Mouse (Mus musculus): Measurements from ENCODE around the gene Rfx2. TPM values are rescaled to one million over a fixed set of nuclear protein-coding genes. Genes with fewer than 3 reads are reported as not detected.

The Rfx2 gene
- total RNA-seq, 2 experiments from 2014 or later = 2.0 to 2.8 TPM

DNA sequence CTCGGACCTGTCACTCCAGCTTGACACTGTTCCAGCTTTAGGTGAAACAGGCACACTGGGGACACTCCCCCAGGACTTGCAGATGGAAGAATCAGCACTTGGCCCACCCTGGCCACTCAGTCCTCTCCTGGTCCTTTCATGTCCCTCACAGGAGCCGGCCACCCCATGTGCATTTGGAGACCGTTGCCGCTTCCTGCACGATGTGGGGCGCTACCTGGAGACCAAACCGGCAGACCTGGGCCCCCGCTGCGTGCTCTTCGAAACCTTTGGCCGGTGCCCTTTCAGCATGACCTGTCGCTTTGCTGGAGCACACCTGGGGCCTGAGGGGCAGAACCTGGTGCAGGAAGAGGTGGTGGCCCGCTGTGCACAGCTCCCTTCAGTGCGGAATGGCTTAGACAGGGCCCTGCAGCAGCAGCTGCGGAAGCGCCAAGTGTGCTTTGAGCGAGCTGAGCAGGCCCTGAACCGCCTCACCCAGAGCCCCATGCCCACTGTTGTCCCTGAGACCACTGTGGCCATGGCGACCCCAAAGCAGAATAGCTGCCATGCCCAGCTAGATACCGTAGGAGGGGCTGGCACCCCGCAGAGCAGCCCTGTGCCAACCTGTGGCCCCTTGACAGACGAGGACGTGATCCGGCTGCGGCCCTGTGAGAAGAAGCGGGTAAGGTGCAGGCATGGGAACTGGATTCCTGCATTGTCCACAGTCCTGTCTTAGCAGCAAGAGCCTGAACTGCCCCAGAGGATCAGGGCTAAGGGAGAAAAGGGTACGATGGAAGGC, 64.0 kb downstream of the Rfx2 start:
- H3K27ac ChIP-seq = no peak overlapping the region
- intact Hi-C loops (cut with DNase I) = no loop called here
- DNase-seq = no peak

DNA sequence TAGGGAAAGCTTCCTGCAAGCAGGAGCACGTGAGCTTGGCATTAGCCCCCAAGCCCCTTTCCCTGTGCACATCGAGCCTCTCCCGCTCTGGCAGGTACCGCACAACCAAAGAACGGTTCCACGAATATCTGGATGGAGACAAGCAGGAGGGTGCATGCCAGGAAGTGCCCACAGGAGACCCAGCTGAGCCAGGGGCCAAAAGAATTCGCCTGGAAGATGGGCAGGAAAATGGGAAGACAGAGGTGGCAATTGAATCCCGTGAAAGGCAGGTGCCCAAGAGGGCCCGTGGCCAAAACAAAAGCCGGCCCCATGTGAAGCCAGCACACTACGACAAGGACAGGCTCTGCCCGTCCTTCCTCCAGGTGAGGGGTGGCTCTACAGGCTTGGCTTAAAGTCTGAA, 65.4 kb downstream of the Rfx2 start:
- DNase-seq = no peak
- Histone ChIP-seq H3K27ac (peak overlapping the region; percentile 99), H3K4me3 (peak overlapping the region; percentile 99)
- intact Hi-C loops (cut with DNase I) = no loop called here
- no peak for TF ChIP-seq CTCF (IDR thresholded peaks at IDR 0.05)

More for the DNA sequence above, 64.0 kb downstream of the Rfx2 start:
- no peak for TF ChIP-seq CTCF (IDR thresholded peaks at IDR 0.05)
- H3K4me3 ChIP-seq = no peak overlapping the region

DNA sequence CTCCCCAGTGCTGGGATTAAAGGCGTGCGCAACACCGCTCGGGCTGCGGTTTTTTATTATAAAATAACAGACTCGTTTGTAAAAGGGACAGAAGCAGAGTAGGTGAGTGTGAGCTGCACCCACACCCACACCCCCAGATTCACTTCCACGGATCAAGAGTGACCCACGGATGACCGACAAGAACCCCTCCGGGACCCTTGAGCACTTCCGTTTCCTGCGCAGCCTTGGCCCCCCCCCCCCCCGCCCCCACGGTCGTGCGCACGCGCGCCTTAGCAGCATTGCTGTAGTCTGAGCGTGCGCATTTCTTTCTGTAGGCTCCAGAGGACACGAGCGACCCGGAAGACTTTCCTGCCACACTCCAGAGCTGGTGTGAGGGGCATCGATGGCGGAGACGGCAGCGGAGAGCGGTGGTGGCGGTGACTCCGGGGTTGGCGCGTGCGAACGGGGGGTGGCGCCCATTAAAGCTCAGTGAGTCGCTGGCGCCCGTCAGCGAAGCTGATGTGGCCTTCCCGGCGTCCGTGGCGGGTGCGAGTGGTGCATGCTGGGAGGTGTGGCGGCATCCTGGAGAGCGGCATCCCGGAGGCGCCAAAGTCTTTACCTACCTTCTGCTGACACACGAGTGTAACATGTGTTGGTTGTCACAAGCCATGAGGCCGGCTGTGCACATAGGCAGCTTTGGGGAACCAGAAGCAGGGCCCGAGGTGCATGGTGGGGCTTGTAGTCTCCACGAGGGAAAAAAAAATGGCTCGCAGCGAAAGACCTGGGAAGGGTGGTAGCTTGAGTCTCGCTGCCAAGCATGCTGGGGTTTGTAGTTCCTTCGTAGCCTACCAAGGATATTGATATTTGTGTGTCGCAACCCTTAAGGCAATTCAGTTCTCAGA, 66.1 kb downstream of the Rfx2 start, which contains the start of gene Dus3l:
TSS of gene Dus3l (plus strand) at position 284 of the 881 bp plus-strand sequence.
- DNase-seq = peak; percentile 92
- intact Hi-C loops (cut with DNase I) = loop anchor here (5.0 kb wide), 1 partner anchor 152 kb away; the partner anchor contains the start of gene Rpl36
- TF ChIP-seq CTCF (IDR thresholded peaks at IDR 0.05) = no peak
- Histone ChIP-seq H3K27ac (peak within 1 kb of the TSS; percentile 99), H3K4me3 (peak within 1 kb of the TSS; percentile 99)

DNA sequence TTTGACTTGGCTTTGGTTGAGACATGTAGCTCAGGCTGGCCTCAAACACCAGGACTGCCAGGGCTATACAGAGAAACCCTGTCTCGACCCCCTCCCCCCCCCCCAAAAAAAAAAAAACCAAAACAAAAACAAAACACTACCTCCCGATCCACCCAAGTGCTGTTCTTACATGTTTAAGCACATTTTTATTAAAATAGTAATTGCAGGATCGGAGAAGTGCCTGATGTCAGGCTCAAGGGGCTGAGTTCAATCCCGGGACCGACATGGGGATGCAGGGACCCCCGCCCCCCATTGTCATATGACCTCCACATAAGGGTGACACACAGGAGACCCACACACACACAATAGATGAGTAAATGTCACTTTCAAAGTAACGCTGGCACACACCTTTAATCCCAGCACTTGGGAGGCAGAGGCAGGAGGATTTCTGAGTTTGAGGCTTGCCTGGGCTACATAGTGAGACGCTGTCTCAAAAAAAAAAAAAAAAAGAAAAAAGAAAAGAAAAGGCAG, 67.0 kb downstream of the Rfx2 start:
- Histone ChIP-seq H3K27ac (peak overlapping the region; percentile 99), H3K4me3 (peak overlapping the region; percentile 99)
- DNase-seq = no peak
- no peak for TF ChIP-seq CTCF (IDR thresholded peaks at IDR 0.05)
- intact Hi-C loops (cut with DNase I) = loop anchor here (5.0 kb wide), 1 partner anchor 151 kb away; the partner anchor contains the start of gene Rpl36

DNA sequence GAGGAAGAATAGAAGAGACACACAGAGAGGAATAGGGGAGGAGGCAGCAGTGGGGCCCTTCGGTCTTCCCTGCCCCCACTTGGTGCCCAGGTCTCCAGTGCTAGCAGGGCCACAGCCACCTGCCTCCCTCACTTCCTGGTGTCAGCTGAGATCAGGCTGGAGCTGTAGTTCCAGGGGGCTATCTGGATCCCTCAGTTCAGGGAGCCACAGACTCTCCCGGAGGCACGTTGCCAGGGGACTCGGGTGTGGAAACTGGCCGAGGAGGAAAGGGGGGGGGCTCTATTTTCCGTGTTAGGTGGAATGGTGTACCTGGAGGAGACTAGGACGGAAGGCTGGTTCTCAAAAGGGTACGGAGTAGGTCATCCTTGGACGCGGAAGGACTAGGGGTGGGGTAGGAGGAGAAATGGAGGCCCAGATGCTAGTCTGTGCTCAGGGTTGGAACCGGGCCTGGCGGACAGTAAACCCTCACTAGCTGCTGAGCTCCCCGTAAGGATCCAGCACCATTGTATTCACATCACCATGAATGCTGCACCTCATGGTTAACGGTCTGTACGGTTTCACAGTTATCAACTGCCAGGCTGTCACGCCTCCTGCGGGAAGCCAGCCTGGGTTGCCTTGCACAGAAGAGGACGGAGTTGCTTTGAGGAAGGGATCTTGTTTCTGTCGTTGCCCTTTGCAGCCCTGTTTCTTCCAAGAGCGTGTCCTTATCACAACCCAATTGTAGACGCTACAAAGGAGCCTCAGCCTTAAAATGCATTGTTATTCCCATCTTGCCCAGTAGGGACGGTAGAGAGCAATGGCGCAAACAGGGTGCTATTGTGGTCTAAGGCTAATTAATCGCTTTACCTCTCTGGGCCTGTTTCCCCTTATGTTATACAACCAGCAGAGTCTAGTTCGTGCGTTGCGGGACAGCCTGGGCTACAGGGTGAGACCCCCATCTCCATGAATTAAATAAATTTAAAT, 67.8 kb downstream of the Rfx2 start:
- peak; percentile 97 for TF ChIP-seq CTCF (IDR thresholded peaks at IDR 0.05)
- H3K4me3 ChIP-seq = peak overlapping the region; percentile 77
- intact Hi-C loops (cut with DNase I) = loop anchor here (5.0 kb wide), 1 partner anchor 151 kb away; the partner anchor contains the start of gene Rpl36
- H3K27ac ChIP-seq = peak overlapping the region; percentile 88
- no peak for DNase-seq

DNA sequence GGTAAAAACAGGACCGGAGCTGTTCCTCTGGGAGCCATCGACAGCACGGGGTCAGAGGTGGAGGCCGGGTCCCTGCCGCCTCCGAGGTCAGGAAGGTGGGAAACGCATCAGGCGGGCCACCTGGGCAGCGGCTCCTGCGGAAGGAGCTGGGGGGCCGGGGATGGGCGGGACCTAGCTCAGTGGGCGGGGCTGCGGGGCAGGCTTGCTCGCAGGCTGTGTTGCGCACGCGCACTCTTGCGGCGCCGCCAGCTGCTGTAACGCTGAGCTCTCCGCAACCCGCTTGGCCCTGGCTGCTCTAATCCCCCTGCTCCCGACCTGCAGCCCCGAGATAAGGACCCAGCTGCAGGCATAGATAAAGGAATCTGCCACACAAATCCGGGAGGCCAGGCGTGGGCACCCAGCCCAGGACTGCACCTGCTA, 68.8 kb downstream of the Rfx2 start:
- no peak for TF ChIP-seq CTCF (IDR thresholded peaks at IDR 0.05)
- intact Hi-C loops (cut with DNase I) = loop anchor here (5.0 kb wide), 1 partner anchor 150 kb away; the partner anchor contains the start of gene Rpl36
- Histone ChIP-seq H3K27ac (peak overlapping the region; percentile 88), H3K4me3 (peak overlapping the region; percentile 77)
- DNase-seq = peak; percentile 95

DNA sequence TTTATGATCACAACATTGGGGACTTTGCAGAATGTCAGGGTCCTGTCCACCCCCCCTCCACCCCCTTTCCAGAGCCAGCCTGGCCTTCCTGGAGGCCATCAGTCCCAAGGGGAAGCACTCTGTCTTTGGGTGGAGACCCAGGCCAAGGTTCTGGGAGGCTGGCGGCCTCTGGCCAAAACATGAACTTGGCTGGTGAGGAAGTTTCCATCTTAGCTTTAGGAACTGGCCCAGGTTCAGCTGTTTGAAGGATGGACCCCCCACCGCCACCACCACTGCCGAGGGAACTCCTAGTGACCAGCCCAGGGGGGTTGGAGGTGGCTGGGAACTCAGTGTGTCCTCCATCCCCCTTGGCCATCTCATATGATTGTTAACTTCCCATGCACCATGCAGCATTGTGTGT, 69.7 kb downstream of the Rfx2 start:
- Histone ChIP-seq H3K27ac (no peak overlapping the region), H3K4me3 (no peak overlapping the region)
- DNase-seq = no peak
- no peak for TF ChIP-seq CTCF (IDR thresholded peaks at IDR 0.05)
- intact Hi-C loops (cut with DNase I) = loop anchor here (5.0 kb wide), 1 partner anchor 149 kb away; the partner anchor contains the start of gene Rpl36

DNA sequence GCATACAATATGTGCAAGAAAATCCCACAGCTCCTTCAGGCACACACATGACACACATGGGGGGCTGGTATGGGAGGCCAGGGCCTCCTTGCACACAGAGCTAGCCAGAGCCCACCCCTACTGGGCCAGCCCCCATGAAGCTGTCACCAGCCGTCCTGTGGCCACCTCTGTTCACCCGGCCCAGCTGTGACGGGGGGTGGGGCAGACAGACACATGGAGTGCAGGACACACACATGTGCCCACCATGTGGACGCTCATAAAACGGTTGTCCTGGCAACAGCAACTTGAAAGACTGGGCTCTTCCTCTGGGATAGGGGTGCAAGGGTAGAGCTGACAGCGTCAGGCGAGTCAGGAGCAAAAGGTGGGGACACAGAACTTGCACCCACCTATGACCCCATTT, 71.6 kb downstream of the Rfx2 start:
- intact Hi-C loops (cut with DNase I) = loop anchor here (5.0 kb wide), 1 partner anchor 82 kb away; no protein-coding TSS in a partner anchor
- no peak for TF ChIP-seq CTCF (IDR thresholded peaks at IDR 0.05)
- H3K4me3 ChIP-seq = no peak overlapping the region
- no peak overlapping the region for H3K27ac ChIP-seq
- DNase-seq = no peak

DNA sequence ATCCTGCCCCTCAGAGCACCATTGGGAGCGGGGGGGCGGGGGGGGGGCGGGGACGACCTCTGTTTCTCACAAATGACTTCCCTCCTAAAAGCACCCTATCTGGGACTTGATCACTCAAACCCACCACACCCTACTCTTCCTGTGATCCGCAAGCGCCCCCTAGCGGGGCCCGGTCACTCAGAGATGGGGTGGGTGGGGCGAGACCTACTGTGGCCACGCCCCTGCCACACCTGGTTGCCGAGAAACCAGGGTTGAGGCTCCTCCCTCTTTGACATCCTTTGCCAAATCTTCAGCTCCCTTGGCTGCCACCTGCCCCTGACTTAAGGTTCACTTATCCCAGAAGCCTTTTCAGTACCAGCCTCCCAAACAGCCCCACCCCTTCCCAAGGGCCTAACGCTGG, 72.7 kb downstream of the Rfx2 start:
- TF ChIP-seq CTCF (IDR thresholded peaks at IDR 0.05) = peak; percentile 78
- peak; percentile 85 for DNase-seq
- Histone ChIP-seq H3K4me3 (no peak overlapping the region; the same call in 1 of the 2 replicates), H3K27ac (no peak overlapping the region)
- intact Hi-C loops (cut with DNase I) = loop anchor here (5.0 kb wide), 1 partner anchor 81 kb away; no protein-coding TSS in a partner anchor

DNA sequence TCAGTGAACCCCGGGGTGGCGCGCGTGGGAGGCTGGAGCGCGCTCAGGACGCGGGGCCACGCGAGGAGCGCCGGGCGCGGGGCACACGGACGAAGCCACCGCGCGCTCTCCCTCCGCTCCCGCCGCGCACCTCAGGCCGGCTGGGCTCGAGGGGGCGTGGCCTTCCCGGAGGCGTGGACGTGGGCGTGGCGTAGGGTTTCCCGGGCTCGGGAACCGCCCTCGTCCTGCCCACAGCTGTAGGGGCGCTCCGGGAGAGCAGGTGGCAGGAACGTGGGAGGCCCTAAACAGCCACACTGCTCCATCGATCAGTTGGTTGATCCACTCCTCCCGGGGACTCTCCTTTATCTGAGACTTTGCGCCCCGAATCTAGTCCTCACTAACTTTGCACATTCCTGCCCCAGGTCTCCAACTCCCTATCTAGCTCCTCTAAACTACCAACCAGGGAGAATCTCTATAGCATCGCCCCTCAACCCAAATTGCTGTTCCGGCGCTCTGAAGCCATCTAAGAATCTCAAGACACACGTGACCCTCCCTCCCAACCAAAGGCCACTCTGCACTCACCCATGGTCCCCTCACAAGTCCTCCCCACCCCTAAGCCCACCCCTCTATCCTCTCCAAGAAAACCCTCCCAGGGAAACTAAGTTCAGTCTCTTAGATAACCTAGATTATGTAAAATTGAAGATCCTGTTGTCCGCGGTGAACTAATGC, 73.2 kb downstream of the Rfx2 start, which contains the start of gene Nrtn:
TSS of gene Nrtn (minus strand) at position 115 of the 708 bp plus-strand sequence.
- peak; percentile 92 for DNase-seq
- intact Hi-C loops (cut with DNase I) = loop anchor here (1.0 to 5.0 kb wide), 2 partner anchors 40 to 80 kb away; partner anchors contain the start of gene Ndufa11
- no peak for TF ChIP-seq CTCF (IDR thresholded peaks at IDR 0.05)
- peak within 1 kb of the TSS; percentile 81 for H3K4me3 ChIP-seq
- peak within 1 kb of the TSS; percentile 59 for H3K27ac ChIP-seq

All from gastrocnemius, adult 2 months (tissue).